Mouse (Mus musculus) forebrain, embryonic 15.5 days (tissue): ENCODE results near the gene Pde8b. TPM values are rescaled to one million over a fixed set of nuclear protein-coding genes. Genes with fewer than 3 reads are reported as not detected.
"Not testable (repeated sequence)": the region's sequence is repeated elsewhere in the genome, so short reads cannot be mapped to it uniquely, and the experiment has no call there.

Experiments
- ATAC-seq: fragments of 200-750 bp; cut with Nextera tagmentation; replicated peaks from 2 replicates; pipeline ENCODE4 v1.8.0; 2017; ENCODE audit warnings: mild to moderate bottlenecking, moderate TSS enrichment, moderate library complexity
- H3K27ac ChIP-seq: fragments of 300-500 bp; sonication (generic); replicated peaks from 2 replicates; pipeline ENCODE4 v1.5.1; 2015; ENCODE audit warnings: mild to moderate bottlenecking, inconsistent platforms
- H3K27me3 ChIP-seq: fragments of 300-500 bp; sonication (generic); 2 replicates; pipeline ENCODE4 v1.6.1; 2015; ENCODE audit warnings: inconsistent platforms
- H3K36me3 ChIP-seq: fragments of 300-500 bp; sonication (generic); 2 replicates; pipeline ENCODE4 v1.6.1; 2015; ENCODE audit warnings: mild to moderate bottlenecking, inconsistent platforms
- H3K4me1 ChIP-seq: fragments of 300-500 bp; sonication (generic); 2 replicates; pipeline ENCODE4 v1.6.1; 2015; ENCODE audit warnings: inconsistent platforms
- H3K4me2 ChIP-seq: fragments of 300-500 bp; sonication (generic); replicated peaks from 2 replicates; pipeline ENCODE4 v1.6.1; 2015; ENCODE audit warnings: mild to moderate bottlenecking, inconsistent platforms
- H3K4me3 ChIP-seq: fragments of 300-500 bp; sonication (generic); 2 replicates; pipeline ENCODE4 v1.5.1; 2015; ENCODE audit warnings: mild to moderate bottlenecking, inconsistent platforms
- H3K9ac ChIP-seq: fragments of 300-500 bp; sonication (generic); replicated peaks from 2 replicates; pipeline ENCODE4 v1.6.1; 2015; ENCODE audit warnings: mild to moderate bottlenecking, inconsistent platforms
- H3K9me3 ChIP-seq: fragments of 300-500 bp; sonication (generic); 2 replicates; pipeline ENCODE4 v1.6.1; 2016; ENCODE audit warnings: inconsistent platforms
- WGBS: fragments of 180-500 bp; shearing (Covaris S2); methylation state at CpG from one replicate; pipeline ENCODE4 v1.1.7; 2015; ENCODE audit warnings: mixed read lengths; 5-methylcytosine and 5-hydroxymethylcytosine counted together
- polyA plus RNA-seq: library from polyadenylated mRNA; unstranded; fragments of >200 nt; fragmentation: Nextera tagmentation; extraction: Ambion mirVana; gene quantifications from 2 replicates; pipeline ENCODE4 v1.2.1, GENCODE M21; 2015

Gene Pde8b
- polyA plus RNA-seq, 1 experiment from 2014 or later = 4.8 TPM

DNA sequence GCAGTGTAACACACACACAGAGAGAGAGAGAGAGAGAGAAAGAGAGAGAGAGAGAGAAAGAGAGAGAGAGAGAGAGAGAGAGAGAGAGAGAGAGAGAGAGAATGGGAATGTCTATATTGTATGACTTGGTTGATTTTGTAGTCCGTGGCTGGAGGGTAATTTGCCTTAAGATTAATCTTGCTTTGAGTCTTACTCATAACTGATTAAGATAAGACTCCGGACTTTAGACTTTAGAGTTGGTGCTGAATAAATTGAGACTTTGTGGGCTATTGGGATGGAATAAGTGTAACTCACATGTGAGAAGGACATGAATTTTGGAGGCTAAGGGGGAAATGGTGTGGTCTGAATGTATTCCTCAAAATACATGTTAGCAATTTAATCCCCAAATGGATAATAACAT, 7.1 kb downstream of the Pde8b start:
- Histone ChIP-seq H3K4me3 (no peak overlapping the region), H3K27me3 (no peaks in the 10 kb centered on the region), H3K27ac (no peak overlapping the region), H3K4me2 (no peak overlapping the region), H3K9ac (no peak overlapping the region), H3K4me1 (no peaks in the 10 kb centered on the region), H3K36me3 (no peaks in the 10 kb centered on the region), H3K9me3 (no peaks in the 10 kb centered on the region)
- ATAC-seq = no peak
- 84% methylated on average over 2 of the region's 2 CpGs for WGBS

DNA sequence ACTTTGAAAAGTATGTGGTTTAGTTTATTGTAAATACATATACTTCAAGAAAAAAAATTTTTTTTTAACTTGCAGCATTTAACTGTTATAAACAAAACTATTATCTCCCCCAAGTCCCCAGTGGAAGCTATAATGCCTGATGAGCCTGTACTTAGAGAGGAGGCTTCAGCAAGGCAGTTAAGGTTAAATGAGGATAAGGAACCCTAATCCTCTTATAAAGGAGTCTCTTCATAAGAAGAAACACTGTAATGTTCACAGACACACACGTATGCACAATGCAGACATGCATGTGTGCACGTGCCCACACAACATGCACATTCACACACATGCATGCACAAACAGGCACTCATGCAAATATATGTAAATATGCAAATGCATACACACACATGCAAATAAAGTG, 12.6 kb downstream of the Pde8b start:
- no peak overlapping the region for H3K4me2 ChIP-seq
- no peaks in the 10 kb centered on the region for H3K9me3 ChIP-seq
- WGBS = 78% methylated on average over 2 of the region's 2 CpGs
- H3K4me1 ChIP-seq = no peaks in the 10 kb centered on the region
- no peak overlapping the region for H3K9ac ChIP-seq
- no peaks in the 10 kb centered on the region for H3K36me3 ChIP-seq
- H3K27me3 ChIP-seq = no peaks in the 10 kb centered on the region
- no peak for ATAC-seq
- H3K27ac ChIP-seq = no peak overlapping the region
- no peak overlapping the region for H3K4me3 ChIP-seq

DNA sequence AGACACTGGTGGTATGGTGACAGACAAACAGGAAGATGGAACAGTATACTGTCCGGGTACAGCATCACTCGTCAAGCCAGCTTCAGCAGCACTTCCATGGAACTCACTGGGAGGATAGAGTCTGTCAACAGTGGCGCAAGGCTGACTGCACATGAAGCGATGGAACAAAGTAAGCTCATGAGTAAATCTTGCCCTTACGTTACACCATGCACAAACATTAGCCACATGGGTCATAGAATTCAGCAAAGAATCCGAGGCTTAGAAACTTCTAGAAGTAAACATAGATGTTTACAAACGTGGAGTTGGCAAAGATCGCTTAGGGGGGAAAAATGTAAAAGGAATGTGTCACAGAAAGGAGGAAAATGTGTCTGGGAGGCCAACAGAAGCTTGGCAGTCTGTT, 14.9 kb downstream of the Pde8b start:
- H3K4me1 ChIP-seq = no peaks in the 10 kb centered on the region
- H3K27me3 ChIP-seq = no peaks in the 10 kb centered on the region
- no peaks in the 10 kb centered on the region for H3K36me3 ChIP-seq
- no peak overlapping the region for H3K9ac ChIP-seq
- 78% methylated on average over 8 of the region's 8 CpGs for WGBS
- H3K9me3 ChIP-seq = no peaks in the 10 kb centered on the region
- H3K27ac ChIP-seq = no peak overlapping the region
- H3K4me3 ChIP-seq = no peak overlapping the region
- ATAC-seq = no peak
- no peak overlapping the region for H3K4me2 ChIP-seq

DNA sequence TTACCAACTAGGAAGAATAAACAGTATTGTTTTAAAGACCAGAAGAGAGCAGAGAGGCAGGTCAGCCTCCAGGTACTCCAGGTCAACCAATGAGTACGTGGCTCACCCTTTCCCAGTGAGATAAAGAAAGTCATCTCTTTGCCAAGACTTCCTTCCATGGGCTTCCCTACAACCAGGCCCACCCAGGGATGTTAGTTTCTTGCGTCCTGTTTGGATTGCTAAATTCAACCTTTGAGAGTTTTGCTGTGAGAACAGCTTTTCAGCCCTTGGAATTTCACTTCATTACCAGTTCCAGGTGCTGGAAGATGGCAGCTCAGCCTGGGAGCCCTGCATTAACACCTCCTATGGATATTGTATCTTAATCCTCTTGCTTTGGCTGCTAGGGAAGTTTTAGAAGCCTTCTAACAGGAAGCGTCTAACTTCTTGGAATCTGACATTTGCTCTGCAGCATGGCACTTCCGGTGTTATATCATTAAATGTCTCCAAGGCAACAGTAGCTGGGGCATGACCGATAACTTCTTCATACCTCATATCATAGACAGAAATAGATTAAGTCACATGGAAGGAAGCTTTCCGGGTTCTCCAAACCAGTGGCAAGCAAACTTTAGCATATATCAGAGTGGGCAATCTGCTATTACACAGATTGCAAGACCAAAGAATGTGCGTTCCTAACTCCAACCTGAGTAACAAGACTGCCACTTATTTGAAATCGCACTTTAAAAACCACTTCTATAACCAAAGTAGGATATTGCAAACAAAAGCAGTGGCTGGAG, 18.6 kb downstream of the Pde8b start:
- H3K9me3 ChIP-seq = no peaks in the 10 kb centered on the region
- no peaks in the 10 kb centered on the region for H3K27me3 ChIP-seq
- H3K27ac ChIP-seq = no peak overlapping the region
- no peak overlapping the region for H3K4me3 ChIP-seq
- H3K4me1 ChIP-seq = no peaks in the 10 kb centered on the region
- no peak for ATAC-seq
- WGBS = 88% methylated on average over 8 of the region's 8 CpGs
- no peak overlapping the region for H3K9ac ChIP-seq
- no peak overlapping the region for H3K4me2 ChIP-seq
- H3K36me3 ChIP-seq = no peaks in the 10 kb centered on the region

DNA sequence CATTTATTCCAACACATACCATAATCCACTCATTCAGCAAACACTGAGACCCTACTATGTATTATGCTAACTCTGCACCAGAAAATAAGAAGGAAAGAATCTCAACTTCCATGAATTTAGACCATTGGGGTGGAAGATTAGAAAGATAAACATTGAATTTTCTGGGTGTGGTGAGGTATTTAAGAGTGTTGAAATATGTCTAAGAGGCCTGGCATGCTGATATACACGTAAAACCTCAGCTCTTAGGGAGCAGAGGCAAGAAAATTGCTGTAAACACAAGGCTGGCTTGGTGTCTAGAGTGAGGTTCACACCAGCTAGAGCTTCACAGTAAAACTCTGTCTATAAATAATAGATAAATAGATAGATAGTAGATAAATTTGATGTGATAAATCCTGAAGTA, 19.8 kb downstream of the Pde8b start:
- Histone ChIP-seq H3K4me1 (no peaks in the 10 kb centered on the region), H3K4me3 (no peak overlapping the region), H3K4me2 (no peak overlapping the region), H3K9me3 (no peaks in the 10 kb centered on the region), H3K27ac (no peak overlapping the region), H3K27me3 (no peaks in the 10 kb centered on the region), H3K9ac (no peak overlapping the region), H3K36me3 (no peaks in the 10 kb centered on the region)
- ATAC-seq = no peak
- 67% methylated on average over 1 of the region's 1 CpGs for WGBS

DNA sequence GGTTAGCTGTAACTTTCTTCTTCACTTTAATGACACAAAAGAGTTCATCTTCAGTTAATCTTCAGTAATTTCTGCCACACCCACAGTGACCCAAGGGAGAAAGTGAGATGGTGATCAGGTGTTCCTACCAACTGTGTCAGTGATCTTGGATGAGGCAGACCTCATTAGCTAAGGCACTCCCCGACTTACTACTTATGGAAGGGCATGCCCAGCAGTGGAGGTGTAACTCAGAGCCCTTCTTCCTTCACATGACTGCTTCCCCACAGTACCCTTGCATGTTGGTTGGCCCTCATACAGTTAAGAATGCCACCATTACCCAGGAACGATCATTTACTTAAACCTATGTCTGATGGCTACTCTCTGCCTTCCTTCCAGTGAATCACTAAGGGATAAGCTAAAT, 25.6 kb downstream of the Pde8b start:
- H3K36me3 ChIP-seq = no peaks in the 10 kb centered on the region
- WGBS = 85% methylated on average over 2 of the region's 2 CpGs

DNA sequence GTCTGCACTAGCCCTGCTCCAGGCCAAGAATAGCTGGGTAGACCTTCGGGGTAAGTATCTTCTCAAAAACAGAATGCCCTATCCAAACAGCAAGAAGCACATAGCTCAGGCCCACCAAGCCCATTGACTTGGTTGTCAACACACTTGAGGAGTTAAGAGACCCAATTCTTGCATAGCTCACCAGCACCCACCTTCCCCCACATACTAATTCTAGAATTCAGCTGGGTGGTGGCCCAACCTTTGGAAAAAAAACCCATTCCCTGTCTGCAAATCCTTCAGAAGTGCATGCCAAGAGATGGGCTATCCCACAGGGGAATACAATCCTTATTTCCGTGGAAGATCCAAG, 26.7 kb downstream of the Pde8b start:
- peak overlapping the region; percentile 100 for H3K4me2 ChIP-seq
- peaks cover 8% of the 10 kb centered on the region; the same call in 1 of the 2 replicates for H3K27me3 ChIP-seq
- H3K4me3 ChIP-seq = peak overlapping the region; percentile 86
- H3K4me1 ChIP-seq = peaks cover 6% of the 10 kb centered on the region
- no peak overlapping the region for H3K27ac ChIP-seq
- H3K9ac ChIP-seq = peak overlapping the region; percentile 62
- WGBS = 55% methylated on average over 2 of the region's 2 CpGs
- ATAC-seq = no peak
- H3K36me3 ChIP-seq = no peaks in the 10 kb centered on the region
- no peaks in the 10 kb centered on the region for H3K9me3 ChIP-seq

More for the DNA sequence above, 25.6 kb downstream of the Pde8b start:
- ATAC-seq = no peak
- H3K27me3 ChIP-seq = peaks cover 8% of the 10 kb centered on the region; the same call in 1 of the 2 replicates
- H3K4me3 ChIP-seq = no peak overlapping the region
- H3K27ac ChIP-seq = no peak overlapping the region
- no peaks in the 10 kb centered on the region for H3K9me3 ChIP-seq
- no peak overlapping the region for H3K9ac ChIP-seq
- peaks cover 6% of the 10 kb centered on the region for H3K4me1 ChIP-seq
- no peak overlapping the region for H3K4me2 ChIP-seq

DNA sequence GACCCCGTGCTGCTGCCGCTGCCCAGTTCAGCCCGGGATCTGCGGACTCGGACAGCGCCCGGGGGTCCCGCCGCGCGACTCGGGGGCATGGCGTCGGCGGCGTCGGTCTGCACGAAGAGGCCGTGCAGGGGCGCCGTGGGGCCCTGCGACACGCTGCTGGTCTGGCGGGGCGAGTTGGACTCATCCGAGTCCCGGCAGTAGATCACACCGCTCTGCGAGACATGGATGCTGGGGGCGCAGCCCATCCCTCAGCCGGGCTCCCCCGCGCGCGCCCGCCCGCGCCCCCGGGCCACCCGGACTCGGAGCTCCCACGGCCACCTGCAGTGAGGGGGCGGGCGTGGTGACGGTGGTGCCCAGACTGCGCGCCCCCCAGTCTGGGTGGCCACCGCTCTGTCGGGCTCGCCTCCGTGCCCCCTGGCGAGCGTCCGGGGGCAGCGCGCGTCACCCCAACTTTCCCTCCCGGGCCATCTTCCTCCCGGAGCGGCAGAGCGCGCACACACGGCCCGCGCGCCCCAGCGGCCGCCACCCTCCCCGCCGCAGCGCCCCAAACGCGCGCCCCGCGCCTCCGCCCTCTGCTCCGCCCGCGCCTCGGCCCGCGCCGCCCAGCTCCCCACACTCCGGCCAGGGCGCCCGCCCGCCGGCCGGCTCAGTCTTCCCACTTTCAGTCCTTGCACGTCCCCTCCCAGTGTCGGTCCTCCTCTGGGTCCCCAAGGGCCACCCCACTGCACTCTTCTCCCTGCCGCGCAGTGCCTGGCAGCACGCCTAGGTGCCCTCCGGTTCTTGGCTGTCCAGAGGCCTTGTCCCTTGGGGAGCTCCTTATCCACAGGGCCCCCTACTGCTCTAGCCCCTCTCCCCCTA, 27.3 kb downstream of the Pde8b start:
- Histone ChIP-seq H3K9ac (peak overlapping the region; percentile 62), H3K4me2 (peak overlapping the region; percentile 100), H3K36me3 (no peaks in the 10 kb centered on the region), H3K27ac (no peak overlapping the region), H3K4me3 (peak overlapping the region; percentile 86), H3K27me3 (peaks cover 8% of the 10 kb centered on the region; the same call in 1 of the 2 replicates), H3K9me3 (no peaks in the 10 kb centered on the region), H3K4me1 (peaks cover 6% of the 10 kb centered on the region)
- under 1% methylated on average over 84 of the region's 96 CpGs for WGBS
- ATAC-seq = peak; percentile 79

DNA sequence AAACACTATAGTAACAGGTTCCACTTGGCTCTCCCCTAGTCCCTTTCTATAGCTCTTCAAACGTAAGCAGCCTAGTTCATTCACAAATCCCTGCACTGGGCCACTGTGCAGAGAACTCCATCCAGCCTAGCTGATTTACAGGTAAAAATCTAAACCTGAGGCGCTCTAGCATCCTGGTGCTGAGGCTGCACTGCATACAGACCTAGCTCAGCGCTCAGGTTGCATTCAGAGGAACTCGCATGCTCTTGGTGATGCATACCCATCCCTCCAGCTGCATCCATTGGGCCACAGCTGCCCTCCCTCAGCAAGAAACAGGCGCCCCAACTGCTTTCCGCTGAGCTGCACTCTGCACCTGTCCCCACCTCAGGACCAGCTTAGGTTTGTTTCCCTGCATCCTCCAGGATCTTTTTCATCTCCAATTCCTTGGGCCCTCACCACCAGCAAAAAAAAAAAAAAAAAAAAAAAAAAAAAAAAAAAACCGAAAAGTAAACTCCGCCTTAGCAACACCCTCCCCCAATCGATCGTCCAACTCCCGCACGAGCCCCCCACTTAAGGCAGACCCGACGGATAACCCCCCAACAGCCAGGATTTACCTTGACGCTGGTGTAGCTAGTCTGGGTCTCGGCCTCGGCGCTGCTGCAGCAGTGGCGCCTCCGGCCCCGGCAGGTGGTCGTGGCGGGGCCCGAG, 28.1 kb downstream of the Pde8b start:
- 0 out of 2 replicates have a peak, but pooled peaks have one; percentile 30 for ATAC-seq
- Histone ChIP-seq H3K36me3 (no peaks in the 10 kb centered on the region), H3K4me3 (peak overlapping the region; percentile 86), H3K9ac (peak overlapping the region; percentile 62), H3K9me3 (no peaks in the 10 kb centered on the region), H3K27ac (no peak overlapping the region), H3K4me2 (peak overlapping the region; percentile 100), H3K4me1 (peaks cover 6% of the 10 kb centered on the region), H3K27me3 (peaks cover 8% of the 10 kb centered on the region; the same call in 1 of the 2 replicates)
- 4% methylated on average over 24 of the region's 24 CpGs for WGBS

DNA sequence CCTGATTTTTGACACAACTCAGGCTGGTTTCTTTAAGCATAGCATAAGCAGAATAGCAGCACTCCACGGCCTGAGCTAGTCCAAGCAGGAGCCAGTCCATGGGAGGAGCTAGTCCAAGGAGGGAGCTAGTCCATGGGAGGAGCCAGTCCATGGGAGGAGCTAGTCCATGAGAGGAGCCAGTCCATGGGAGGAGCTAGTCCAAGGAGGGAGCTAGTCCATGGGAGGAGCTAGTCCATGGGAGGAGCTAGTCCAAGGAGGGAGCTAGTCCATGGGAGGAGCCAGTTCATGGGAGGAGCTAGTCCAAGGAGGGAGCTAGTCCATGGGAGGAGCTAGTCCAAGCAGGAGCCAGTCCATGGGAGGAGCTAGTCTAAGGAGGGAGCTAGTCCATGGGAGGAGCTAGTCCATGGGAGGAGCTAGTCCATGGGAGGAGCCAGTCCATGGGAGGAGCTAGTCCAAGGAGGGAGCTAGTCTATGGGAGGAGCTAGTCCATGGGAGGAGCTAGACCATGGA, 34.4 kb downstream of the Pde8b start:
- H3K4me2 ChIP-seq, H3K9ac ChIP-seq, H3K4me1 ChIP-seq, ATAC-seq, H3K36me3 ChIP-seq, H3K27ac ChIP-seq, H3K27me3 ChIP-seq, H3K9me3 ChIP-seq, H3K4me3 ChIP-seq: not testable (repeated sequence)
- 32% methylated on average over 1 of the region's 1 CpGs for WGBS

DNA sequence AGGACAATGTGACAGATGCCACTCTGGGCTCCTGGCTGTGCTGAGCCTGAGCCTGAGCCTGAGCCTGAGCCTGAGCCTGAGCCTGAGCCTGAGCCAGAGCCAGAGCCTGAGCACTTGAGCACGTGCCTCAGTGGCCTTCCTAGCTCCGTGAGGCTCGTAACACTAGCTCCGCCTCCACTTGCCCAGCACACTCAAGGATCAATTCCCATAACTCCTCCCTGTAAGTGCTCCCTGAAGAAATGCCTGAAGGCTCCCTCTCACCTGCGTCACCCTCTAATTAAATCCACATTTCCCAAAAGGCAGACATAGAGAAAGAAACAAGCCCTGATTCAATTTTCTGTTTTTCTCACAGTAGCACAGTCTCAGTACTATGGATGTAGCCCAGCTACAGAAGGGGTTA, 37.8 kb downstream of the Pde8b start:
- H3K36me3 ChIP-seq = no peaks in the 10 kb centered on the region
- H3K4me2 ChIP-seq = no peak overlapping the region
- no peaks in the 10 kb centered on the region for H3K9me3 ChIP-seq
- WGBS = 77% methylated on average over 5 of the region's 5 CpGs
- H3K27ac ChIP-seq = no peak overlapping the region
- H3K4me3 ChIP-seq = no peak overlapping the region
- ATAC-seq = no peak
- H3K27me3 ChIP-seq = no peaks in the 10 kb centered on the region
- H3K9ac ChIP-seq = no peak overlapping the region
- no peaks in the 10 kb centered on the region for H3K4me1 ChIP-seq

DNA sequence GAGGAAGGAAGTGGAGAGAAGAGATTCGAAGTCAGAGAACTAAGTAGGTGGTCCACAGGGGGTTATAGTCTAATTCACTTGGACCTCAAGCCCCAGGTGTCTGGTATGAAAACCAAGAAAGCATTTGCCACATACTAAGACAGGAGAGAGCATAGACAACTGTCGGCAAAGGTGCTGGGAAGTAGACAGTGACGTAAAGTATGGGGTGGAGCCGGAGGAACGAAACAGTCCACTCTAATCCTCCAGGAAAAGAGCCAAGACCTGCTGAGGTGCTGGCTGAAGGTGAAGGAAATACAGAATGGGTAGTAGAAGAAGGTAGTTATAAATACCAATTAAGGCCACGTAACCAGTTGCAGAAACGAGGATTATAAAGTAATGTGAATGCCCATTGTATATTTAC, 42.8 kb downstream of the Pde8b start:
- not testable (repeated sequence) for H3K36me3 ChIP-seq, H3K9ac ChIP-seq, H3K9me3 ChIP-seq, H3K27ac ChIP-seq, H3K4me1 ChIP-seq, H3K4me2 ChIP-seq, ATAC-seq, H3K27me3 ChIP-seq, H3K4me3 ChIP-seq
- 63% methylated on average over 7 of the region's 7 CpGs for WGBS
